Mouse (Mus musculus) cerebellum, postnatal 4 days (tissue): ENCODE measurements around the gene Pagr1a.

Experiments used
- DNase-seq, 2 experiments: peaks; one replicate each; pipeline ENCODE4 v3.0.0; 2022; ENCODE audit warnings: low spot score in 2 of 2, mixed read lengths in 1 of 2

Gene Pagr1a

DNA sequence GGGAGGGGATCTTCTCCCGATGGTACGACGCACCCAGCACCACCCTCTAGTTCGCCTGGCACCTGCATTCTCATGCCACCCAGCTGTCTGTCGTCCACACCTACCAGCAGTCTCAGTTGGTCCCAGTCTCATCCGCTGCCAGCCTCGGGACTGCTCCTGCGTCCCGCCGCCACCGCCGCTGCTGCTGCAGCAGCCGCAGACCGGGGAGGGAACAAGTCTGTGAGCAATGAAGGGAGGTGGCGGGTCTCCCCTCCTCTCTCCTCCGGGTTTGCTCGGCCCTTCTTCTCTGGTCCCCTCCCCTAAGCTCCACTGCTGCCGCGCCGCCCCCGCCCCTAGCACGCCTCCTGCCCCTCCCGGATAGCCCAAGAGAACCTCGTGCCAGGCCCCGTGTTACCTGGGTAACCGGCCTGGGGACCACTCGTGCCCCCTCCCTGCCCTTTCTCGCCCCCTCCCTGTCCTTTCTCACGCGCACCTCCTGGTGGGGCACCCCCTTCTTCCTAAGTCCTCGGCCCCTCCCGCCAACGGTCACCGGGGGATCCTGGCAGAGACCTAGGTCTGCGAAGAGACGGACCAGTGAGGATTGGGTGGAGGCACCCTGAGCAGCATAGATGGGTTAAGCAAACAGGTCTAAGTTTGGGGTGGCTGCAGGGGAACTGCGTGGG lies 3.9 kb upstream of the Pagr1a start, which contains the start of the genes Gm42742 and Prrt2:
Gene Gm42742, minus strand, starts transcription at position 197 of the 662 bp plus-strand sequence.
Gene Prrt2, minus strand, starts transcription at position 311 of the 662 bp plus-strand sequence.
- peak; percentile 38 to 65 for DNase-seq

DNA sequence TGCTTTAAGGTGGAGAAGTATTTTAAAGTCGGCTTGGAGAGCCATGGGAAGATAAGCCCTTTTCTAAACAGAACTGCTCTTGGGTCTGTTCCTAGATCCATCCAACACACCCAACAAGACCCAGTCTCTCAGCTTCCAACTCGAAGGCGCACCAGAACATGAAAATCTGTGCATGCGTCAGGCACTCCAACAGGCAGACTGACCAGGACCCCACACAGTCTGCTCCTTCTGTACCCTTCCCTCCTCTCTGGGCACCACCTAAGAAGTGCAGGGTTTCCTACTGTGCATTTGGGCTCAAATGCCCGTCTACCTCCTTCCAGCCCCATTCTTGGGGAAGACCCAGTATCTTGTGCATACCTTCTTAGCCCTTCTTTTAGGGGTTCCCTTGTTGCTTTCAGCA lies 3.3 kb upstream of the Pagr1a start:
- DNase-seq, result no peak

DNA sequence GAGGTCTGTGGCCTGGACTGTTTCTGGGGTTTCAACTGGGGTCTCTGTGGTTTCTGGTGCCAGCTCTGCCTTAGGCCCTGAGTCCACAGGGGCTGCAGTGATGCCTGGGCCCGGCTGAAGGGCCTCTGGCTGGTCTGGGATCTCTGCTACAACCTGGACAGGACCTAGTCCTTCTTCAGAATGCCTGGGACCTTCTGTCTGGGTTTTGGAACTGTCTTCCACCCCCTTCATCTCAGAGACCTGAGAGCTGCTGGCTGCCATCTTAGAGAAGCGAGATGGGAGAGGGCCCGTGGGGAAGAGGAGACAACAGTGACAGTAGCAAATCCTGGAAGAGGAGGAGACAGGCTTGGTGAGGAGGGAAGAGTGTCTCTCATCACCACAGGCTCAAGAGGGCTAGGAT lies 2.9 kb upstream of the Pagr1a start:
- DNase-seq, result no peak

- DNase-seq, result no peak
These were observed 2.3 kb upstream of the Pagr1a start for GRCm38 (mm10) chr7:127019306-127019960.

- no peak for DNase-seq
These were observed 1.5 kb upstream of the Pagr1a start for GRCm38 (mm10) chr7:127018416-127019305.

GRCm38 (mm10) chr7:127017950-127018345 lies 796 bp upstream of the Pagr1a start:
- no peak for DNase-seq

DNA sequence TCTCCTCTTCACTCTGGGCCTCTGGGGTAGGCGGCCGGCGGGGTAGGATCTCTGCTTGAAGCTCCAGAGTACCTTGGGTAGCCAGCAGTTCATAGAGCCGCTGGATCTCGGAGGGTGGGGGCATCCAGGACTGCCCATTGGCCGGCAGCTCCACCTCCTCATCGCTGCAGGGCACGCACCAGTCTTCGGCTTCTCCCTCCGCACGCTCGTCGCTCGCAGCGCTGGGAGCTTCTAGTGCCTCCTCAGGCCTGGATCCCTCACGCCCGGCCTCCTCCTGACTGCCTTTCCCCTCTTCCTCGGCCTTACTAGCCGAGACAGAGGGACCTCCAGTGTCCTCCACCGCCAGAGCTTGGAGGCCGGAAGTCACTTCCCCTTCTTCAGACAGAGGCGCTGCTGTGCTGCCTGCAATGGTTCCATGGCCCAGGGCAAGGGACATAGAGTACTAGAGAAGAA lies 640 bp downstream of the Pagr1a start:
- DNase-seq, result peak in 1 of 2 experiments; percentile 59

DNA sequence TGATC lies 869 bp downstream of the Pagr1a start, which contains the start of gene Pagr1b:
Gene Pagr1b, minus strand, starts transcription at position 4 of the 5 bp plus-strand sequence.
- DNase-seq, result no peak

- DNase-seq, result no peak
These were observed 1.1 kb downstream of the Pagr1a start for GRCm38 (mm10) chr7:127016081-127016480.

- DNase-seq, result no peak
These were observed 2.2 kb downstream of the Pagr1a start for GRCm38 (mm10) chr7:127014993-127015392.

GRCm38 (mm10) chr7:127014320-127014719 lies 2.8 kb downstream of the Pagr1a start, which contains the start of gene Mvp:
Mvp (minus strand) TSS chr7:127014621.
- DNase-seq, result no peak

GRCm38 (mm10) chr7:127013385-127013784 lies 3.8 kb downstream of the Pagr1a start:
- DNase-seq, result no peak

- no peak for DNase-seq
These were observed 4.3 kb downstream of the Pagr1a start for GRCm38 (mm10) chr7:127012845-127013244.

- DNase-seq, result no peak
These were observed 4.8 kb downstream of the Pagr1a start for GRCm38 (mm10) chr7:127012374-127012773.

DNA sequence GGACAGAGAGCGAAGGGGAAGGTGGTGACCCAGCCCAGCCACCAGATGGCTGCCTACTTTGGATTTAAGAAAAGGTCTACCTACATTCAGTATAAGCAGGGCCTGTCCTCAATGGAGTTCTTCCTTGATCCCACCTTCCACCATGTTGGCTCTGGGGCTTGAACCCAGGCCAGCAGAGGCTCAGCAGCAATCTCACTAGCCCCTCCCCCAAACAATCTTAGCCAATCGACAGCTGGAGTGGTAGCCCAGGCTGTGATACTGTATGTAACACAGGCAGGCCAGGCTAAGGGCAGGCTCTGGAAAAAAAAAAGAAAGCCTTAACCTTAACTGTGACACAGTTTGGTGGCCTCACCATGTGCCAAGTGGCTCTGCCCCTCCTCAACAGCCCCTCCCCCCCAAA lies 5.4 kb downstream of the Pagr1a start:
- DNase-seq, result no peak

DNA sequence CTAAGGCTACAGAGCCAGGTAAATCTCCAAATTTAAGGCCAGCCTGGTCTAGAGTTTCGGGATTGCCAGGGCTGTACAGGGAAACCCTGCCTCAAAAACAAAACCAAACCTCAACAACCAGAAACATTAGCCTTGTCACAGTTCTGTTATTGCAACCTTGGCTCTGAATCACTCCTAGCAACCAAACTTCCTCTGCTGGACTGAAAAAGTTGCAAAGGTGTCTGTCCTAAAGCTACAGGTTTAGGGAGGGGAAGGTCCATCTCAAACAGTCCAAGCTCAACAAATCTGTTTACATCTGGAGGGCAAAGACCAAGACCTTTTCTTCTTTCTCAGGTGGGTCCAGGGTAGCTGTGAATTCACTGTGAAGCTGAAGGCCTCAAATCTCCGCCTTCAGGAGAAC lies 6.1 kb downstream of the Pagr1a start:
- no peak for DNase-seq

- DNase-seq, result no peak
These were observed 7.7 kb downstream of the Pagr1a start for GRCm38 (mm10) chr7:127009307-127010085.

- DNase-seq, result peak in 1 of 2 experiments; percentile 61
These were observed 8.7 kb downstream of the Pagr1a start for GRCm38 (mm10) chr7:127008239-127009019.

GRCm38 (mm10) chr7:127007313-127008024 lies 9.7 kb downstream of the Pagr1a start:
- no peak for DNase-seq

DNA sequence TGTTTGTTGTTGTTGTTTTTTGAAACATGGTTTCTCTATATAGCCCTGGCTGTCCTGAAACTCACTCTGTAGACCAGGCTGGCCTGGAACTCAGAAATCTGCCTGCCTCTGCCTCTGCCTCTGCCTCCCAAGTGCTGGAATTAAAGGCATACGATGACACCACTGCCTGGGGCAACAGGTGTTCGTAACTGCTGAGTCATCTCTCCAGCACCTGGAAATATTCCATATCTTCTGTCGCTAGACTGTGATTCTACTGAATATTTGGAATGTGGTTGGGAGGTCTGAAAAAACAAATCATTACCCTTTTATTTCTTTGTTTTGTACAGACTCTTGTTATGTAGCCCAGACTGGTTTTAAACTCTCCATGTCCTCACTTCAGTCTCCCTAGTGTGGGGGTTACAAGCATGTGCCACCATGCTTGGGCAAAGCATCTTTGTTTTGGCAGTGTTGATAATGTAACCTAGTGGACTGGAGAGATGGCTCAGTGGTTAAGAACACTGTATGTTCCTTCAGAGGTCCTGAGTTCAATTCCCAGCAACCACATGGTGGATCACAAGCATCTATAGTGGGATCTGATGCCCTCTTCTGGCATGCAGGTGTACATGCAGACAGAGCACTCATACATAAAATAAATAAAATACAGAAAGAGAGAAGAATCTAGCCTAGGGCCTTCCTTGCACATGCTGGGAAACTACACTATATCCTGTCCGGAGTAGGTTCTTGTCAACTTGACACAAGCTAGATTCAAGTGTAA lies 12.9 kb downstream of the Pagr1a start:
- no peak for DNase-seq
